Mouse (Mus musculus): ENCODE results near the gene Gm21887.
"Not testable (repeated sequence)": the region's sequence is repeated elsewhere in the genome, so short reads cannot be mapped to it uniquely, and the experiment has no call there.

The Gm21887 gene

DNA sequence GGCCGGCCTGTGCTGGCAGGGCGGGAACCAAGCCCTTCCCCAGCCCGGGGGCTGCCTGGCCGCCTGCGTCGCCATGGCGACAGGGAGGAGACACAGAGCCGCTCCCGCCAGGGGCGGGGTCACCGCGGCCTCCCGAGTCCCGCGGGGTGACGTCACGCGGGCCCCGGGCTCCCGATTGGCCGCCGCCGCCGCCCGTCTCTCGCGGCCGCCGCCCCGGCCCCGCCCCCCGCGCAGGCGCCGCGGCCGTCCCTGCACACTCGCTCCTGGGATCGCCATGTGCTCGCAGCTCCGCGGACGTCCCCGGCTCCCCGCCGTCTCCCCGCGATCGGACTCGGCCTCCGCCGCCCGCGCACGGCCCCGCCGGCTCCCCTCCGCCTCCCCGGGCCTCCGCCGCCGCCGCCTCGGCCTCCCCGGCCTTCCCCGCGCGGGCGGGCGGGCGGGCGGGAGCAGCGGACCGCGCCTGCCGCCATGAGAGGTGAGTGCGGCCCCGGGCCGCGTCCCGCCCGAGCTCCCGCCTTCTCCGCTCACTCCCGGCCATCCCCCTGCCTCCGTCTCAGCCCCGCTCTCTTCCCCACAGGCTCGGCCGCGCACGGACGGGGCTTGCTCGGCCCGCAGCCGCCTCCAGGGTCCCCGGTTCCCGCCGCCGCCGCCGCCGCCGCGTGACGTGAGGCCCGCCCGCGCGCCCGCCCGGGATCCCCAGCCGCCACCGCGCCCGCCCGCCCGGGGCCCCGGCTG, at the start of gene Gm21887:
Gene Gm21887 (plus strand): TSS at position 644 of the 735 bp plus-strand sequence.
- DNase-seq, result peak; percentile 99

DNA sequence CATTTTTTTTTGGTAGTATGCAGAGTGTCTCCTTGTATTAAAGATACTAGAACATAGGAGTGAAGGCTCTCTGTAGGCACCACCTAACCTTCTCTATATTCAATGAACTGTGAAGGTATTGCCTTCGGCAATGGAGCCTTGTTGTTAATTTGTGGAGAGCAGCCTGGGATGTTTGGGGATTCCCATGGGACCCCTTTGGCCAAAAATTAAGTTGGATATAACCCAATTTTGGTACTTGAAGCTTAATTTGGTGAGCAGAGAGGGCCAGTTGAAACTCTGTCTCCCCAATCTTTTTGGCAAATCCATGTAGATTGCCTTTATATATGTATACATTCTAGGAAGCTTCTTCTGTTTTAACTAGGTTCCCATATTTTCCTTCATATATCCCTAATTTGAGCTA, 40.1 kb upstream of the Gm21887 start:
- DNase-seq, result no peak

DNA sequence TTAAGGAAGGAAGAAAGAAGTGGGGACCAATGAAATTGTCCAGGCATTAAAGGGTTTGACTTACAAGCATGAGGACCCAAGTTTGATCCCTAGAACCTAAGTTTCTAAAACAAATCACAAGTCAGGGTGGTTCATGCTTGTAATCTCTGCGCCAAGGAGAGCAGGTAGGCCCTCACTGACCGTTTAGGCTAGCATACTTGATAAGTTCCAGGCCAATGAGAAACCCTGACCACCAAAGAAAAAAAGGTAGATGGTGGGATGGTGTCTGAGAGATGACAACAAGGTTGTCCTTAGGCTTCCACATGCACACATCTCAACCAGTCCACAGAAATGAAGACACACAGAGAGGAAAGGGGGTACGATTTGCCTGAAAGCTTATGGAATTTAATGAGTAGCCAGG, 39.7 kb upstream of the Gm21887 start:
- DNase-seq, result not testable (repeated sequence)

DNA sequence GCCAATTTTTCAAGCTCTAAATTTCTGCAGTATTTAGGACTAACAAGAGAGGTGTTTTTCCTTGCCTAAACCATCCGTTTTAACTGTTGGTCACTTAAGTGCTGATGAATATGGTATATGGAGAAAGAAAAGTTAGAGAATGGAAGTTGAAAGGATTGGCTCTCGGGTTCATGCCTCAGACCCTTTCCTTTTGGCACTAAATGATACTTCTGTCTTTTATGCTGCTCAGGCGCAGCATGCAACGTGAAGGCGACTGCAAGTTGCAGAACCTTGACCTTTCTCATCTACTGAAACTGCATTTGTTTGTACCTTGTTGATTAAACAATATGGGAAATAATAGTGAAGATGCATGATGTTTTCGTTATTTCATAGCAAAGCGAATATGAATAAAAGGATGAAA, 38.9 kb upstream of the Gm21887 start:
- DNase-seq, result not testable (repeated sequence)

DNA sequence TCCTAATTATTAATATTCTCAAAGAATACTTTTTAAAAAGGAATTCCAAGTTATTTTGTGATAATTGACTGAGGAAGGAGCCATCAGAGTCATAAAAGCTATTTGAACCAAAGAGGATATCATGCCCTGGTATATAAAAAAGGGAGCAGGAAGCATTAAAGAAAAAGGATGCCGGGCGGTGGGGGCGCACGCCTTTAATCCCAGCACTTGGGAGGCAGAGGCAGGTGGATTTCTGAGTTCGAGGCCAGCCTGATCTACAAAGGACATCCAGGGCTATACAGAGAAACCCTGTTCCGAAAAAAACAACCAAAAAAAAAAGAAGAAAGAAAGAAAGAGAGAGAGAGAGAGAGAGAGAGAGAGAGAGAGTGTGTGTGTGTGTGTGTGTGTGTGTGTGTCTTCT, 37.9 kb upstream of the Gm21887 start:
- DNase-seq, result not testable (repeated sequence)

- DNase-seq, result not testable (repeated sequence)
Measured at GRCm38 (mm10) chrX:169972131-169972530, 37.3 kb upstream of the Gm21887 start.

GRCm38 (mm10) chrX:169972791-169973494, 36.5 kb upstream of the Gm21887 start:
- not testable (repeated sequence) for DNase-seq

DNA sequence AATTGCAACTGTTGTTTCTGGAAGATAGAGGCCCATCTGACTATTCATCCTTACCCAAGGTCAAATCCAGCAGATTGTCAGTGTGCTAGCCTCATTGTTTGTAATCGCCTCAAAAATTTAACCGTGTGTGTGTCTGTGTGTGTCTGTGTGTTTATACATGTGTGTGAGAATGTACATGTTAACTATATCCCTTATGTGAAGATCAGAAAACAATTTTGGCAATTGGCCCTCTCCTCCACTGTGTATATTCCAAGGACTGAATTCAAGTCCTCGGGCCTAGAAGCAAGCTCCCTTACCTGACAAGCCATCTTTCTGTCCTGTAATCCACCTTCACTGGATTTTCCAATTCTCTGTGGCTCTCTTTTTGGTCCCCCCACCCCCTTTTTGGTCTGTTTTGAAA, 35.7 kb upstream of the Gm21887 start:
- not testable (repeated sequence) for DNase-seq

DNA sequence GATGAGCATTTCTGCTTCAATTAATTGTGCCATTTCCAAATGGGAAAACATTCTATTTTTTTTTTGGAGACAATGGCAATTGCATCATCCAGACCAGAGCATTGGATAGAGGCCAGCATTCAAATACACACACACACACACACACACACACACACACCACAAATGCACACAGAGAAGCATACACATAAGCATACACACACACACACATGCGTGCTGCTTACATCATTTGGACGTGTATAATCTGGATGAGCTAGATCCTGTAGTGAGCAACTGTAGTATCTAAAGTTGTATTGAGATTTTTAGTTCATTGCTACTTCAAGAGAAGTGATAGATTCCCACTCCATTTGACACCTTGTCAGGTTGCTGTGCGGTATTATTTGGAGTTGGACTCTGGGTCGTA, 35.0 kb upstream of the Gm21887 start:
- not testable (repeated sequence) for DNase-seq

GRCm38 (mm10) chrX:169974974-169975373, 34.5 kb upstream of the Gm21887 start:
- DNase-seq, result not testable (repeated sequence)

- not testable (repeated sequence) for DNase-seq
Measured at GRCm38 (mm10) chrX:169975681-169976131, 33.8 kb upstream of the Gm21887 start.

GRCm38 (mm10) chrX:169976340-169976739, 33.1 kb upstream of the Gm21887 start:
- DNase-seq, result not testable (repeated sequence)

- DNase-seq, result not testable (repeated sequence)
Measured at GRCm38 (mm10) chrX:169977856-169978435, 31.5 kb upstream of the Gm21887 start.

- peak; percentile 84 for DNase-seq
Measured at GRCm38 (mm10) chrX:169978436-169979381, 30.8 kb upstream of the Gm21887 start.

- DNase-seq, result not testable (repeated sequence)
Measured at GRCm38 (mm10) chrX:169979461-169980202, 29.8 kb upstream of the Gm21887 start.

GRCm38 (mm10) chrX:169980203-169980556, 29.3 kb upstream of the Gm21887 start:
- DNase-seq, result not testable (repeated sequence)

GRCm38 (mm10) chrX:169980809-169981289, 28.6 kb upstream of the Gm21887 start:
- DNase-seq, result no peak

GRCm38 (mm10) chrX:169981761-169982181, 27.7 kb upstream of the Gm21887 start:
- DNase-seq, result not testable (repeated sequence)

DNA sequence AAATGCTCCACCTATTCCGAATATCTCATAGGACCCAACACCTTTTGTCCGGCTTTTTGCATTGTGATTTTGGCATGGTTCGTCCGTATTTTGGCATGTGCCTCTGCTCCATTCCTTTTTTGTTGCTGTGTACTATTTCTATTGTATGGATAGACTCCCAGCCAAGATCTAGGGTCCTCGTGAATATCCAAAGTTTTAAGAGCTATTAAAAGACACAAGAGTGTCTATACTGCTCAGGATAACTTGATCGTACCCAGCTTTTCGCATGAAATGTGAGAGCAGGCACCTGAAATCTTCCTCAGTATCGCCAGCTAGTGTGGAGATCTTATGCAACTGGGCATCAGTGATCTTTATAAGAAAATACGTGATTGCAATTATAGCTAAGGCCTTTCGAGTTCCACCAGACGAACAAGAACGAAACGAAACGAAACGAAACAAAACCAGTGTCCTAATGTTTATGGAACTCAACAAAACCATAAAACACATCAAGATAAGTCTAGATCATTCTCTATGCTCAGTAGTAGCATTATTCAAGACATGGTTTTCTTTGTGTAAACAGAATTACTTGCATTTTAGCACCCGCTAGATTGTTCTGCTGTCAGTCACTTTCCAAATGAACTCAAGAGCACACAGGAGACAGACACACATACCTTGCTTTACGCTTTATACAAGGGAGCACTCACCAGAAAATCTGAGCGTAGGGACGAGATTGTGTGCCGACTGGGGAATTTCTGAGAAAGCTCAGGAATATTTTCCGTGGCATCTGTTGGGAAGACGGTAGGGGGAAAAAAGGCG, 26.7 kb upstream of the Gm21887 start:
- DNase-seq, result not testable (repeated sequence)

DNA sequence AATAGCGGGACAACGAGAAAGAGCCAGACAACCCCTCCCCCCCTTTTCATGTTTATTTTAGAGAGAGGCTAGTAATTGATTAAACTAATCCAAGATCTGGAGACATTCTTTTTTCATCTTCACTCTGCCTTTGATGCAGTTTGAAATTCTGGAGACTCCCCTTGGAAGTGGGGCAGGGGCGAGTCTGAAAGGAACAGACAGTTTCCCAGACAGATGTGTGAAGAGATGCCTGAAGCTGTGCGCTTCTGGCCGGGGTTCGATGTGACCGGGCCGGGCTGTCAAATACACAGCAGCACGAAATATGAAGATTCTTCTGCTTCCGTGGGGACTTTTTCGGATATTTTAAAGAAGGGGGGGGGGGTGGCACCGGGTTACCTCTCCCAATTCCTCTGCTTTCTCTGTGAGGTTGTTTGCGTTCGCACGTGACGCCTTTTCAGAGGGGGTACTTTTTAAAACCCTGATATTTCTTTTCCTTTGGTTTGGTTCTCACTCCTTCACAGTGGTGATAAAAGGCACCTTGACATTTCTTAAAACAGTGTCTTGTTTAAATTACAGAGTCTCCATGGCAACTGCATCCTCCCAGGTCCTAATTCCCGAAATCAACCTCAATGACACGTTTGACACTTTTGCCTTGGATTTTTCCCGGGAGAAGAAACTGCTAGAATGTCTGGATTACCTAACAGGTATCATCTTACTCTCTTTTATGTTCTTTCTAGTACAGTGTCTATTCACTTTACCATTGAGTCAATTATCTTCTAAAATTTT, 25.9 kb upstream of the Gm21887 start:
- not testable (repeated sequence) for DNase-seq
